Mouse (Mus musculus) CH12F3 (cell line): ENCODE results near the gene Ankrd33b.

Source experiments
- in situ Hi-C: fragments of 300-500 bp; cut with MboI; formaldehyde crosslinking; loops from 2 replicates; pipeline ENCODE4 v1.14.3; 2020; ENCODE audit warnings: low sequenced_read_pairs

Gene Ankrd33b

GRCm38 (mm10) chr15:31367481-31368200 is at the start of gene Ankrd33b:
Ankrd33b (minus strand) TSS chr15:31367726.
- in situ Hi-C loops: no loop called here

- in situ Hi-C loops: no loop called here
Measured at GRCm38 (mm10) chr15:31415181-31415580, 47.7 kb upstream of the Ankrd33b start.

GRCm38 (mm10) chr15:31414179-31414898 is 46.8 kb upstream of the Ankrd33b start:
- in situ Hi-C loops: no loop called here

GRCm38 (mm10) chr15:31413662-31414061 is 46.1 kb upstream of the Ankrd33b start:
- in situ Hi-C loops: no loop called here

- in situ Hi-C loops: no loop called here
Measured at GRCm38 (mm10) chr15:31412933-31413332, 45.4 kb upstream of the Ankrd33b start.

- in situ Hi-C loops: no loop called here
Measured at GRCm38 (mm10) chr15:31412436-31412835, 44.9 kb upstream of the Ankrd33b start.

- in situ Hi-C loops: no loop called here
Measured at GRCm38 (mm10) chr15:31407490-31407889, 40.0 kb upstream of the Ankrd33b start.

- in situ Hi-C loops: no loop called here
Measured at GRCm38 (mm10) chr15:31406881-31407280, 39.4 kb upstream of the Ankrd33b start.

GRCm38 (mm10) chr15:31404346-31404745 is 36.8 kb upstream of the Ankrd33b start:
- in situ Hi-C loops: no loop called here

GRCm38 (mm10) chr15:31402200-31402892 is 34.8 kb upstream of the Ankrd33b start:
- in situ Hi-C loops: no loop called here

- in situ Hi-C loops: no loop called here
Measured at GRCm38 (mm10) chr15:31400974-31401373, 33.4 kb upstream of the Ankrd33b start.

- in situ Hi-C loops: no loop called here
Measured at GRCm38 (mm10) chr15:31398769-31399168, 31.2 kb upstream of the Ankrd33b start.

GRCm38 (mm10) chr15:31397379-31397778 is 29.9 kb upstream of the Ankrd33b start:
- in situ Hi-C loops: no loop called here

- in situ Hi-C loops: no loop called here
Measured at GRCm38 (mm10) chr15:31396755-31397154, 29.2 kb upstream of the Ankrd33b start.

GRCm38 (mm10) chr15:31395986-31396385 is 28.5 kb upstream of the Ankrd33b start:
- in situ Hi-C loops: no loop called here

GRCm38 (mm10) chr15:31393402-31393801 is 25.9 kb upstream of the Ankrd33b start:
- in situ Hi-C loops: no loop called here

GRCm38 (mm10) chr15:31392705-31393104 is 25.2 kb upstream of the Ankrd33b start:
- in situ Hi-C loops: no loop called here

GRCm38 (mm10) chr15:31392135-31392534 is 24.6 kb upstream of the Ankrd33b start:
- in situ Hi-C loops: no loop called here

- in situ Hi-C loops: no loop called here
Measured at GRCm38 (mm10) chr15:31381936-31382468, 14.5 kb upstream of the Ankrd33b start.

- in situ Hi-C loops: no loop called here
Measured at GRCm38 (mm10) chr15:31379471-31379870, 11.9 kb upstream of the Ankrd33b start.

GRCm38 (mm10) chr15:31375212-31375611 is 7.7 kb upstream of the Ankrd33b start:
- in situ Hi-C loops: no loop called here
